Mouse (Mus musculus) spleen, adult 2 months (tissue): ENCODE data around the gene Lyve1. TPM values are rescaled to one million over a fixed set of nuclear protein-coding genes. Genes with fewer than 3 reads are reported as not detected.

Experiments used
- DNase-seq, 2 experiments: peaks; one replicate each; pipeline versions ENCODE4 v3.0.0 to v3.0.0-alpha.2; 2012 to 2021; ENCODE audit warnings: low spot score in 2 of 2, low read depth in 1 of 2
- H3K27ac ChIP-seq: fragments of 200-500 bp; 2 replicates; pipeline ENCODE4 v1.5.1; 2012; ENCODE audit warnings: low read length, inconsistent platforms; ENCODE audit not compliant: insufficient read depth
- H3K27me3 ChIP-seq: fragments of 200-500 bp; 2 replicates; pipeline ENCODE4 v1.6.1; 2012; ENCODE audit warnings: mild to moderate bottlenecking, moderate library complexity, low read length, inconsistent platforms; ENCODE audit not compliant: control insufficient read depth, insufficient read depth
- H3K36me3 ChIP-seq: fragments of 200-500 bp; 2 replicates; pipeline ENCODE4 v1.6.1; 2012; ENCODE audit warnings: mild to moderate bottlenecking, low read length, inconsistent platforms; ENCODE audit not compliant: control insufficient read depth, insufficient read depth
- H3K4me1 ChIP-seq: fragments of 200-500 bp; 2 replicates; pipeline ENCODE4 v1.6.1; 2011; ENCODE audit warnings: inconsistent platforms; ENCODE audit not compliant: control insufficient read depth, insufficient read depth, insufficient read length
- H3K4me3 ChIP-seq: fragments of 200-500 bp; 2 replicates; pipeline ENCODE4 v1.5.1; 2011; ENCODE audit warnings: mild to moderate bottlenecking, inconsistent platforms; ENCODE audit not compliant: insufficient read depth, insufficient read length; ENCODE audit errors: extremely low read depth
- CTCF ChIP-seq: fragments of 200-500 bp; IDR thresholded peaks from 2 replicates; pipeline ENCODE4 v1.5.1; 2011; ENCODE audit warnings: mild to moderate bottlenecking, inconsistent platforms; ENCODE audit not compliant: insufficient read depth, insufficient read length, insufficient replicate concordance; ENCODE audit errors: extremely low read depth
- POLR2A ChIP-seq: fragments of 200-500 bp; IDR thresholded peaks from 2 replicates; pipeline ENCODE4 v1.6.1; 2011; ENCODE audit warnings: low read depth, low read length, inconsistent platforms
- WGBS: fragments of 180-500 bp; shearing (Covaris S2); methylation state at CpG from one replicate; pipeline ENCODE4 v1.1.7; 2018; 5-methylcytosine and 5-hydroxymethylcytosine counted together
- polyA plus RNA-seq: library from polyadenylated mRNA; depleted of rRNA; stranded (reverse); fragments of >200 nt; gene quantifications from 2 replicates; pipeline ENCODE4 v1.2.3, GENCODE M21; 2012

The Lyve1 gene
- polyA plus RNA-seq, 1 experiment = 0.49 TPM

GRCm38 (mm10) chr7:110867116-110867515, 4.1 kb upstream of the Lyve1 start:
- H3K4me3 ChIP-seq = no peak overlapping the region
- DNase-seq = no peak
- no peaks in the 10 kb centered on the region for H3K36me3 ChIP-seq
- no peaks in the 10 kb centered on the region for H3K27me3 ChIP-seq
- no peak overlapping the region for H3K27ac ChIP-seq
- 93% methylated on average over 6 of the region's 6 CpGs for WGBS
- H3K4me1 ChIP-seq = no peaks in the 10 kb centered on the region
- TF ChIP-seq CTCF = no peak
- TF ChIP-seq POLR2A = no peak

- no peak for DNase-seq
- Histone ChIP-seq H3K27me3 (no peaks in the 10 kb centered on the region), H3K36me3 (no peaks in the 10 kb centered on the region), H3K4me3 (no peak overlapping the region), H3K27ac (no peak overlapping the region), H3K4me1 (no peaks in the 10 kb centered on the region)
- WGBS = 96% methylated on average over 3 of the region's 3 CpGs
- no peak for TF ChIP-seq CTCF
- TF ChIP-seq POLR2A = no peak
Measured at GRCm38 (mm10) chr7:110866021-110866420, 3.0 kb upstream of the Lyve1 start.

- no peak overlapping the region for H3K4me3 ChIP-seq
- TF ChIP-seq CTCF (no peak), POLR2A (no peak)
- WGBS = 87% methylated on average over 6 of the region's 6 CpGs
- no peak overlapping the region for H3K27ac ChIP-seq
- no peaks in the 10 kb centered on the region for H3K4me1 ChIP-seq
- no peaks in the 10 kb centered on the region for H3K36me3 ChIP-seq
- DNase-seq = no peak
- no peaks in the 10 kb centered on the region for H3K27me3 ChIP-seq
Measured at GRCm38 (mm10) chr7:110865570-110865969, 2.5 kb upstream of the Lyve1 start.

- H3K27me3 ChIP-seq = no peaks in the 10 kb centered on the region
- H3K4me3 ChIP-seq = no peak overlapping the region
- no peak overlapping the region for H3K27ac ChIP-seq
- no peaks in the 10 kb centered on the region for H3K36me3 ChIP-seq
- H3K4me1 ChIP-seq = no peaks in the 10 kb centered on the region
- DNase-seq = no peak
- WGBS = 92% methylated on average over 10 of the region's 10 CpGs
- no peak for TF ChIP-seq CTCF
- no peak for TF ChIP-seq POLR2A
Measured at GRCm38 (mm10) chr7:110865038-110865437, 2.0 kb upstream of the Lyve1 start.

GRCm38 (mm10) chr7:110860129-110860528, 2.9 kb downstream of the Lyve1 start:
- TF ChIP-seq POLR2A (no peak), CTCF (no peak)
- DNase-seq = no peak
- Histone ChIP-seq H3K4me1 (no peaks in the 10 kb centered on the region), H3K4me3 (no peak overlapping the region), H3K27me3 (no peaks in the 10 kb centered on the region), H3K36me3 (no peaks in the 10 kb centered on the region), H3K27ac (no peak overlapping the region)
- 48% methylated on average over 5 of the region's 5 CpGs for WGBS

GRCm38 (mm10) chr7:110855604-110856003, 7.4 kb downstream of the Lyve1 start:
- no peak overlapping the region for H3K4me3 ChIP-seq
- no peak overlapping the region for H3K27ac ChIP-seq
- no peaks in the 10 kb centered on the region for H3K36me3 ChIP-seq
- TF ChIP-seq POLR2A (no peak), CTCF (no peak)
- no peak for DNase-seq
- WGBS = 63% methylated on average over 1 of the region's 1 CpGs
- H3K27me3 ChIP-seq = no peaks in the 10 kb centered on the region
- no peaks in the 10 kb centered on the region for H3K4me1 ChIP-seq

- WGBS = 81% methylated on average over 8 of the region's 8 CpGs
- Histone ChIP-seq H3K4me3 (no peak overlapping the region), H3K4me1 (no peaks in the 10 kb centered on the region), H3K27ac (no peak overlapping the region), H3K27me3 (no peaks in the 10 kb centered on the region), H3K36me3 (no peaks in the 10 kb centered on the region)
- TF ChIP-seq CTCF (no peak), POLR2A (no peak)
- DNase-seq = no peak
Measured at GRCm38 (mm10) chr7:110854927-110855546, 8.0 kb downstream of the Lyve1 start.

GRCm38 (mm10) chr7:110854519-110854918, 8.5 kb downstream of the Lyve1 start:
- H3K36me3 ChIP-seq = no peaks in the 10 kb centered on the region
- TF ChIP-seq CTCF = no peak
- no peak for TF ChIP-seq POLR2A
- H3K4me1 ChIP-seq = no peaks in the 10 kb centered on the region
- H3K27me3 ChIP-seq = no peaks in the 10 kb centered on the region
- 86% methylated on average over 3 of the region's 3 CpGs for WGBS
- H3K4me3 ChIP-seq = no peak overlapping the region
- no peak overlapping the region for H3K27ac ChIP-seq
- DNase-seq = no peak
